Mouse (Mus musculus): ENCODE measurements around the gene Dcp1a.
A peak's percentile ranks its signal among the peaks of the same experiment; 100 is the strongest.

Gene Dcp1a

GRCm38 (mm10) chr14:30519323-30519722 lies 40.0 kb downstream of the Dcp1a start:
- no peak for DNase-seq (ENCODE audit: low read depth)

- no peak for DNase-seq (ENCODE audit: low read depth)
Measured at GRCm38 (mm10) chr14:30523356-30523755, 44.0 kb downstream of the Dcp1a start.

DNA sequence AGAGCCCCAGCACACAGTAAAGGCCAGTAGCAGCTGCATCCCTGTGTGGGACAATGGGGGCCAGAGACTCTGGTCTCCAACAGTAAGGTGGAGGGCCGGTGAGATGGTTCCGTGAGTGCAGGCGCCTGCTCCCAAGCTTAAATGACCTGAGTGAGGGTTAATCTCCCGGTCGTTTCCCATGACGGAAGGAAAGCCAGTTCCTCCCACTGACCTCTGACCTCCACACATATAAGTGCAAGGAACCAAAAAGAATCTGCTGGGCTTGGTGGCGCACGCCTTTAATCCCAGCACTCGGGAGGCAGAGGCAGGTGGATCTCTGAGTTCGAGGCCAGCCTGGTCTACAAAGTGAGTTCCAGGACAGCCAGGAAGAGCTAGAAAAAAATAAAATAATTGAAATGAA lies 49.1 kb downstream of the Dcp1a start:
- no peak for DNase-seq (ENCODE audit: low read depth)

DNA sequence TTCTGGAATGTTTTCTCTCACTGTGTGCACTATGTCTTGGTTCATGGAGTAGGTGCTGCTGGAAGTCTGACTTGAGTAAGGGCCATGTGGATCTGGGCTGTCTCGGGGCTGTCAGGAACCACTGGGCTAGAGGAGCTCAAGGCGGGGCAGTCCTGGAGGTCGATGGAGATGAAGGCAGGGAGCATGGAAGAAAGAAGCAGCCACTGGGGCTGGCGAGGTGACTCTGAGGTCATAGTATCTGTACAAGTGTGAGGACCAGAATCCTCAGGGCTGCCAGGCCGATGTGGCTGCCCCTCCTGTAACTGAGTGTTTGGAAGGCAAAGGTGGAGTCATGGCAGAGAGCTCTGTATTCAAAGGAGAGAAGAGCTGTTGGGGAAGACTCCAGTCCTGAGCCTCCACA lies 49.6 kb downstream of the Dcp1a start:
- DNase-seq (ENCODE audit: low read depth) = no peak

- no peak for DNase-seq (ENCODE audit: low read depth)
Measured at GRCm38 (mm10) chr14:30529454-30529853, 50.1 kb downstream of the Dcp1a start.

- no peak for DNase-seq (ENCODE audit: low read depth)
Measured at GRCm38 (mm10) chr14:30530726-30531269, 51.5 kb downstream of the Dcp1a start.

GRCm38 (mm10) chr14:30531431-30531830 lies 52.1 kb downstream of the Dcp1a start:
- DNase-seq (ENCODE audit: low read depth) = peak; percentile 68

DNA sequence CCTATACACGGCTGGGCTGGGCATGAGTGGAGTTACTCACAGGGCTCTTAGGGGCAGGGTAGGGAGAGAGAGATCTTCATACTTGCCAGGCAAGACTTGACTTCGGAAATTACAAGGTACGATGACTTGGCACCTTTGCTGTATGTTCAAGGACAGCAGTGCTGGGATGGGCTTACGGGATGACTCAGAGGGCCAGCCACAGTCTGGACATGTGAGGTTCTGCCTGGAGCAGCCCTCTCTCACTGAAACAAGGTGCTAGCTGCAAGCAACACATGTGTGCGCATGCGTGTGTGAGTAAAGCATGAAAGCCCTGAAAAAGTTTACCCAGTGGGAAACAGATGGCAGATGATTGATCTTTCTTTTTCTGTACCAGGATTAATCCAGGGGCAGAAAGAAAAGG lies 52.6 kb downstream of the Dcp1a start:
- peak; percentile 93 for DNase-seq (ENCODE audit: low read depth)

- peak; percentile 16 for DNase-seq (ENCODE audit: low read depth)
Measured at GRCm38 (mm10) chr14:30533780-30534450, 54.6 kb downstream of the Dcp1a start.

DNA sequence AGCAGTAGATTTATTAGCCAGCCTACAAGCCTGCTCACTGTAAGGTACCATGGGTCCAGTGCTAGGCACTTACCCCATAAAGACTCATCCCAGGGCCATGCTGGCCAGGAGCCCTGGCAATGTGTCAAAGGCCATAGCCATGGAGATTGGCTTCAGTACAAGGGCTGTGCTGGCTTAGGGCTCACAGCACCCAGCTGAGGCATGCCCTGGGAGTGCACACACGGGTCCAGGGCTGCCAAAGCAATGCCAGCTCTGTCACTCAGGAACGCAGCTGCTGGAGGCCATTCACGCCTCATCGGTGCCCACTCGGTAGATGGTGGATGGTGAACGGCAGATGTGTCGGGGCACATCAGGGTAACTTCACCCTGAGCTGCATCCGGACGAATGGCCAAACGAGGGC lies 62.2 kb downstream of the Dcp1a start:
- DNase-seq (ENCODE audit: low read depth) = no peak

- peak; percentile 17 for DNase-seq (ENCODE audit: low read depth)
Measured at GRCm38 (mm10) chr14:30543331-30543730, 64.0 kb downstream of the Dcp1a start.

- DNase-seq (ENCODE audit: low read depth) = peak; percentile 68
Measured at GRCm38 (mm10) chr14:30548131-30548720, 68.9 kb downstream of the Dcp1a start, which contains the start of gene Tkt. Tkt (plus strand) TSS chr14:30548359.

GRCm38 (mm10) chr14:30548965-30549776 lies 69.8 kb downstream of the Dcp1a start:
- DNase-seq (ENCODE audit: low read depth) = peak; percentile 94

DNA sequence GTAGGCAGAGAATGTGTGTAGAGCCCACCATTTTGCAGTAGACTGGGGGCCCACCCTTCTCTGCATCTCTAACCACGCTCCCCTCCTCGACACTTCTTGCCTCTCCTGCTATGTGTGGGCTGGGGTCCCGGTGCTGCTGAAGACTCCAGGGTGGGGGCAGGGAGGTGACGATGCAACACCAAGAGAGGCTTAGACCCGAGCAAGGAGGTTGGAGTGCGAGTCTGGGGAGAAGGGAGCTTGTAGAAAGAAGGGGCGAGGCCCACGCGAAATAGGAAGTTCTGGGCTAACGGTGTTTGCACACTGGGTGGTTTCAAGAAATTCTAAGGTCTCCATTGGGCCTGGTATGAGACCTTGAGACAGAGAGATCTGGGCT lies 70.4 kb downstream of the Dcp1a start:
- peak; percentile 61 for DNase-seq (ENCODE audit: low read depth)

- peak; percentile 51 for DNase-seq (ENCODE audit: low read depth)
Measured at GRCm38 (mm10) chr14:30550232-30551070, 71.1 kb downstream of the Dcp1a start.

GRCm38 (mm10) chr14:30551509-30551908 lies 72.2 kb downstream of the Dcp1a start:
- DNase-seq (ENCODE audit: low read depth) = peak; percentile 37

- DNase-seq (ENCODE audit: low read depth) = no peak
Measured at GRCm38 (mm10) chr14:30551981-30552380, 72.6 kb downstream of the Dcp1a start.

- DNase-seq (ENCODE audit: low read depth) = peak; percentile 52
Measured at GRCm38 (mm10) chr14:30553185-30553584, 73.8 kb downstream of the Dcp1a start.

DNA sequence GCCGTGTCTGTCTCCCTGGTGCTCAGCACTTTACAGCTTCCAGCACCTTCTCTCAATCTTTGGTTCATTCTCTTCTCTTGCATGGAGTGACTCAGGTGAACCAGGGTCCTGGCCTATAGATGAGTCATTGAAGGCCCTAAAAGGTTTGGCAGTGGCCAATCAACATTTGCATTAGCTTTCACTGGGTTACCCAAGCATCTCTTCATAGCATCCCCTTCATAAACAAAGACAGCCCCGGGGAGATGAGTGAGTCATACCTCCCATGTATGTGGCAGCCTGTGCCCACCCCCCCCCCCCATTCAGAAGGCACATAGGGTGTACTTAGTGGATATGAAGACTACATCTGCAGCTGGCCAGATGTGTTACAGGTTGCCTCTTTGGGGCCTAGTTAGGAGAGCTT lies 77.3 kb downstream of the Dcp1a start:
- peak; percentile 57 for DNase-seq (ENCODE audit: low read depth)

GRCm38 (mm10) chr14:30557730-30558129 lies 78.4 kb downstream of the Dcp1a start:
- no peak for DNase-seq (ENCODE audit: low read depth)

- no peak for DNase-seq (ENCODE audit: low read depth)
Measured at GRCm38 (mm10) chr14:30559321-30559850, 80.1 kb downstream of the Dcp1a start.

All from 416B (cell line).